Mouse (Mus musculus) neural tube, embryonic 14.5 days (tissue): ENCODE results near the gene Plekhh1. TPM values are rescaled to one million over a fixed set of nuclear protein-coding genes. Genes with fewer than 3 reads are reported as not detected.

Experiments used
- ATAC-seq: fragments of 200-750 bp; cut with Nextera tagmentation; 2 replicates; pipeline ENCODE4 v1.8.0; 2017; ENCODE audit warnings: low read depth, mild to moderate bottlenecking, moderate TSS enrichment, moderate library complexity
- H3K27ac ChIP-seq: fragments of 300-500 bp; sonication (generic); 2 replicates; pipeline ENCODE4 v1.5.1; 2014; ENCODE audit warnings: low read depth, mild to moderate bottlenecking, control low read depth, low read length, moderate library complexity, mixed read lengths
- H3K27me3 ChIP-seq: fragments of 300-500 bp; sonication (generic); 2 replicates; pipeline ENCODE4 v1.6.1; 2014; ENCODE audit warnings: low read length; ENCODE audit not compliant: control insufficient read depth, insufficient read depth
- H3K36me3 ChIP-seq: fragments of 300-500 bp; sonication (generic); 2 replicates; pipeline ENCODE4 v1.6.1; 2014; ENCODE audit warnings: low read length, mixed read lengths; ENCODE audit not compliant: control insufficient read depth, insufficient read depth
- H3K4me1 ChIP-seq: fragments of 300-500 bp; sonication (generic); 2 replicates; pipeline ENCODE4 v1.6.1; 2014; ENCODE audit warnings: low read length; ENCODE audit not compliant: control insufficient read depth, insufficient read depth
- H3K4me2 ChIP-seq: fragments of 300-500 bp; sonication (generic); 2 replicates; pipeline ENCODE4 v1.6.1; 2014; ENCODE audit warnings: mild to moderate bottlenecking, low read depth, low read length, control low read depth
- H3K4me3 ChIP-seq: fragments of 300-500 bp; sonication (generic); 2 replicates; pipeline ENCODE4 v1.5.1; 2014; ENCODE audit warnings: low read depth, low read length, control low read depth, mixed read lengths
- H3K9ac ChIP-seq: fragments of 300-500 bp; sonication (generic); replicated peaks from 2 replicates; pipeline ENCODE4 v1.6.1; 2014; ENCODE audit warnings: low read depth, mild to moderate bottlenecking, control low read depth, low read length, mixed read lengths
- H3K9me3 ChIP-seq: fragments of 300-500 bp; sonication (generic); 2 replicates; pipeline ENCODE4 v1.6.1; 2016; ENCODE audit warnings: low read length; ENCODE audit not compliant: control insufficient read depth
- WGBS: fragments of 180-500 bp; shearing (Covaris S2); extraction: QIAGEN DNeasy Blood & Tissue Kit; methylation state at CpG from one replicate; pipeline ENCODE4 v1.1.7; 2014; 5-methylcytosine and 5-hydroxymethylcytosine counted together
- polyA plus RNA-seq: library from polyadenylated mRNA; unstranded; fragments of >200 nt; fragmentation: Nextera tagmentation; extraction: Ambion mirVana; gene quantifications from 2 replicates; pipeline ENCODE4 v1.2.1, GENCODE M21; 2014

Plekhh1 gene
- polyA plus RNA-seq, 1 experiment from 2014 or later: 2.4 TPM

GRCm38 (mm10) chr12:78996711-78997110 lies 32.3 kb upstream of the Plekhh1 start:
- Histone ChIP-seq H3K9ac (no peak overlapping the region), H3K9me3 (no peaks in the 10 kb centered on the region), H3K27ac (no peak overlapping the region), H3K4me2 (no peak overlapping the region), H3K4me1 (no peaks in the 10 kb centered on the region), H3K36me3 (no peaks in the 10 kb centered on the region), H3K4me3 (no peak overlapping the region), H3K27me3 (no peaks in the 10 kb centered on the region)
- 16% methylated on average over 7 of the region's 7 CpGs for WGBS
- ATAC-seq: no peak

- H3K9ac ChIP-seq: no peak overlapping the region
- H3K4me2 ChIP-seq: no peak overlapping the region
- no peak overlapping the region for H3K4me3 ChIP-seq
- H3K36me3 ChIP-seq: no peaks in the 10 kb centered on the region
- H3K9me3 ChIP-seq: no peaks in the 10 kb centered on the region
- H3K27ac ChIP-seq: no peak overlapping the region
- no peaks in the 10 kb centered on the region for H3K4me1 ChIP-seq
- 90% methylated on average over 5 of the region's 5 CpGs for WGBS
- no peak for ATAC-seq
- no peaks in the 10 kb centered on the region for H3K27me3 ChIP-seq
Observed at GRCm38 (mm10) chr12:79002406-79002805, 26.6 kb upstream of the Plekhh1 start.

- H3K27ac ChIP-seq: no peak overlapping the region
- no peaks in the 10 kb centered on the region for H3K36me3 ChIP-seq
- WGBS: 95% methylated on average over 3 of the region's 3 CpGs
- H3K9ac ChIP-seq: no peak overlapping the region
- no peak overlapping the region for H3K4me3 ChIP-seq
- no peaks in the 10 kb centered on the region for H3K27me3 ChIP-seq
- H3K4me1 ChIP-seq: no peaks in the 10 kb centered on the region
- ATAC-seq: no peak
- no peak overlapping the region for H3K4me2 ChIP-seq
- no peaks in the 10 kb centered on the region for H3K9me3 ChIP-seq
Observed at GRCm38 (mm10) chr12:79002978-79003377, 26.0 kb upstream of the Plekhh1 start.

- Histone ChIP-seq H3K27ac (no peak overlapping the region), H3K9ac (no peak overlapping the region), H3K4me3 (no peak overlapping the region; the same call in 1 of the 2 replicates), H3K4me1 (no peaks in the 10 kb centered on the region), H3K4me2 (peak overlapping the region; percentile 79; the same call in 1 of the 2 replicates), H3K27me3 (no peaks in the 10 kb centered on the region), H3K9me3 (no peaks in the 10 kb centered on the region), H3K36me3 (no peaks in the 10 kb centered on the region)
- 86% methylated on average over 5 of the region's 5 CpGs for WGBS
- ATAC-seq: no peak
Observed at GRCm38 (mm10) chr12:79005456-79005855, 23.5 kb upstream of the Plekhh1 start.

- ATAC-seq: no peak
- Histone ChIP-seq H3K4me1 (no peaks in the 10 kb centered on the region), H3K4me2 (peak overlapping the region; percentile 79), H3K9ac (peak overlapping the region; percentile 96), H3K27me3 (no peaks in the 10 kb centered on the region), H3K36me3 (no peaks in the 10 kb centered on the region), H3K4me3 (peak overlapping the region; percentile 92), H3K27ac (no peak overlapping the region), H3K9me3 (no peaks in the 10 kb centered on the region)
- WGBS: 39% methylated on average over 9 of the region's 9 CpGs
Observed at GRCm38 (mm10) chr12:79006076-79006475, 22.9 kb upstream of the Plekhh1 start.

DNA sequence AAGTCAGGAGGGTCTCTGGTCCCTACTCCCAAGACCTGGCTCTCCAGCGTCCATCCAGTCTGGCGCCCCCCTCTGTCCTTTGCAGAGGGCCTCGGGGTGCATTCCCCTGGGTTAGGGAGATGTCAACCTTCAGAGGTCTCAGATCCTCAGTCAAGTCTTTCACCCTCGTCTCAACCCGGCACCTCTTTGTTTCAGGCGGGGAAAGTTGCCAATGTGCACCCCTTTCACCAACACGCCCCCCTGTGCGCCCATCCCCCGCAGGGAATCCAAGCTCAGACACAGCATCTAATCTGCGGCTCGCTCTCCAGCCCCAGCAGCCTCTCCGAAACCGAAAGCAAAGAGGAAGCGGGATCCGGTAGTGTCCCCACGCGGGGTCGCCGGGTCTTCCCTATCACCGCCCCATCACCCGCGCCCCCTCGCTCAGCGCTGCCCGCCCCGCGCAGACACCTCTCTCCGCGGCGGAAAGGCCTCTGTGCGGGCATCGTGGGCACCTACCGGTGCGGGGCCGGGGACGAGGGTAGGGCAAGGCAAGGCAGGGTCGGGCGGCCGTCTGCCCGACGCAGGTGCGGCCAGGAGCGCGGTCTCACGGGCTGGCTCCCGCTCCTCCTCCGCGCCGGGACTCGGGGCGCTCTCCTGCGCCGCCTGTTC lies 22.4 kb upstream of the Plekhh1 start:
- under 1% methylated on average over 35 of the region's 53 CpGs for WGBS
- no peaks in the 10 kb centered on the region for H3K9me3 ChIP-seq
- H3K27ac ChIP-seq: peak overlapping the region; percentile 90
- no peaks in the 10 kb centered on the region for H3K4me1 ChIP-seq
- peak overlapping the region; percentile 79 for H3K4me2 ChIP-seq
- no peaks in the 10 kb centered on the region for H3K36me3 ChIP-seq
- no peaks in the 10 kb centered on the region for H3K27me3 ChIP-seq
- peak; percentile 83 for ATAC-seq
- H3K9ac ChIP-seq: peak overlapping the region; percentile 96
- peak overlapping the region; percentile 92 for H3K4me3 ChIP-seq

DNA sequence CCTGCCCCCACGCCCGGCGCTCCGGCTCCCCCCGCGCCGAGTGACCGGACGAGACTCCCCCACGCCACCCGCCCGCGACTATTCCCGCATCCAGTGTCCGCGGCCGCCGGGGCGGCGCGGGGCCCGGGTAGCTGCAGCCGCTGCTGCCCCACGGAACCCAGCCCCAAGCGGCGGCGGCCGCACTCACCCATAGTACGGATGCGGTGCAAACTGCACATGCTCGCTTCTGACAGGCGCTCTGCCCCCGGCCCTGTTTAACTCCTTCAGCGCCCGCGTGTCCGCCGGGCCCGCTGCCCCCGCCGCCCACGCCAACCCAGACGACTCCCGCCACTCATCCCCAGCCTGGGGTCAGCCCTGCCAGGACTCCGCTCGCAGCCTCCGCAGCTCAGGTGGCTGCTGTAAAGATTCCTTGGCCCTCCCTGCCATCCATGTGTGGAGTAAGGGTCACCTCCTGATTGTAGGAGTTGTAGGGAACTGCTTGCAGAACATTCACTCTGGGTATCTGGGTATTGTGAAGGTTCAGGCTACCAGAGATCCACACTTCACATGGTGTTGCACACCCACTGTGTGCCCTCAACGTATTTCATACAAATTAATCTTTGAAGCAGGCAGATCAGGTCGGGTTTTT lies 21.7 kb upstream of the Plekhh1 start, which contains the start of gene Tmem229b:
Gene Tmem229b, minus strand, starts transcription at position 502 of the 628 bp plus-strand sequence.
- peak within 1 kb of the TSS; percentile 79 for H3K4me2 ChIP-seq
- H3K4me1 ChIP-seq: no peaks in the 10 kb centered on the region
- no peaks in the 10 kb centered on the region for H3K36me3 ChIP-seq
- H3K27ac ChIP-seq: peak within 1 kb of the TSS; percentile 90
- peak within 1 kb of the TSS; percentile 92 for H3K4me3 ChIP-seq
- H3K9me3 ChIP-seq: no peaks in the 10 kb centered on the region
- peak within 1 kb of the TSS; percentile 96 for H3K9ac ChIP-seq
- WGBS: 1% methylated on average over 36 of the region's 49 CpGs
- ATAC-seq: peak; percentile 93
- no peaks in the 10 kb centered on the region for H3K27me3 ChIP-seq

- no peak for ATAC-seq
- 54% methylated on average over 3 of the region's 3 CpGs for WGBS
- no peaks in the 10 kb centered on the region for H3K27me3 ChIP-seq
Observed at GRCm38 (mm10) chr12:79010569-79010968, 18.4 kb upstream of the Plekhh1 start.

DNA sequence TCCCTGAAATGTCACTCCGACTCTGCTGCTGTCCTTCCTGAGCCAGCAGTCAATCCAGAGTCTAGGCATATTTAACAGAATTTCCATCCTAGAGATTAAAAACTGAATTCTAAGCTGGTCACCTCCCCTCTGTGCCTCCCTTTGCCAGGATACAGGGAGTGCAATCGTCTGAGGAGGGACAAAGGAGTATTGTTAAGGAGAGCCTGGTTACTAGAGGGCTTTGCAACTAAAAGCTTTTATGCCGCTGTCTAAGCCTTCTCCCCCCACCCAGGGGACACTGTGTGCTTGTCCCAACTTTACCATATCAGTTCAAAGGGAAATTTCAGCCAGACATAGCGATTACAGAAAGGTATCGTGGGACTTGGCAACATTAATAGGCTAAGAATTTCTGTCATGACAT lies 12.9 kb upstream of the Plekhh1 start:
- 27% methylated on average over 5 of the region's 5 CpGs for WGBS
- no peak overlapping the region for H3K27ac ChIP-seq

More at GRCm38 (mm10) chr12:79010569-79010968, 18.4 kb upstream of the Plekhh1 start:
- Histone ChIP-seq H3K27ac (no peak overlapping the region), H3K4me2 (no peak overlapping the region), H3K9me3 (no peaks in the 10 kb centered on the region), H3K9ac (no peak overlapping the region), H3K36me3 (no peaks in the 10 kb centered on the region), H3K4me1 (no peaks in the 10 kb centered on the region), H3K4me3 (no peak overlapping the region)

More for the DNA sequence above, 12.9 kb upstream of the Plekhh1 start:
- Histone ChIP-seq H3K9ac (no peak overlapping the region), H3K4me3 (no peak overlapping the region), H3K9me3 (no peaks in the 10 kb centered on the region), H3K4me1 (no peaks in the 10 kb centered on the region), H3K27me3 (no peaks in the 10 kb centered on the region), H3K4me2 (no peak overlapping the region), H3K36me3 (no peaks in the 10 kb centered on the region)
- ATAC-seq: no peak
